Mouse (Mus musculus) embryonic facial prominence, embryonic 11.5 days (tissue): Measurements from ENCODE around the gene Pkhd1. TPM values are rescaled to one million over a fixed set of nuclear protein-coding genes. Genes with fewer than 3 reads are reported as not detected.
"Not testable (repeated sequence)": the region's sequence is repeated elsewhere in the genome, so short reads cannot be mapped to it uniquely, and the experiment has no call there.

Experiments used
- ATAC-seq: fragments of 200-750 bp; cut with Nextera tagmentation; replicated peaks from 2 replicates; pipeline ENCODE4 v1.8.0; 2017; ENCODE audit warnings: low read depth; ENCODE audit not compliant: insufficient number of reproducible peaks, low FRiP score, low TSS enrichment
- DNase-seq: peaks from one replicate; pipeline ENCODE4 v3.0.0-alpha.2; 2015; ENCODE audit warnings: low spot score
- H3K27ac ChIP-seq: fragments of 300-500 bp; sonication (generic); replicated peaks from 2 replicates; pipeline ENCODE4 v1.5.1; 2014; ENCODE audit warnings: mild to moderate bottlenecking, low read depth, low read length, control low read depth
- H3K27me3 ChIP-seq: fragments of 300-500 bp; sonication (generic); 2 replicates; pipeline ENCODE4 v1.6.1; 2014; ENCODE audit warnings: mild to moderate bottlenecking, low read length, moderate library complexity, mixed read lengths; ENCODE audit not compliant: control insufficient read depth, insufficient read depth
- H3K36me3 ChIP-seq: fragments of 300-500 bp; sonication (generic); replicated peaks from 2 replicates; pipeline ENCODE4 v1.6.1; 2014; ENCODE audit warnings: low read depth, mild to moderate bottlenecking, low read length, moderate library complexity, mixed read lengths; ENCODE audit not compliant: control insufficient read depth, insufficient read depth
- H3K4me1 ChIP-seq: fragments of 300-500 bp; sonication (generic); 2 replicates; pipeline ENCODE4 v1.6.1; 2014; ENCODE audit warnings: low read length, mixed read lengths; ENCODE audit not compliant: control insufficient read depth, insufficient read depth
- H3K4me2 ChIP-seq: fragments of 300-500 bp; sonication (generic); 2 replicates; pipeline ENCODE4 v1.6.1; 2014; ENCODE audit warnings: low read depth, mild to moderate bottlenecking, control low read depth, low read length, moderate library complexity
- H3K4me3 ChIP-seq: fragments of 300-500 bp; sonication (generic); 2 replicates; pipeline ENCODE4 v1.5.1; 2014; ENCODE audit warnings: low read depth, low read length, control low read depth
- H3K9ac ChIP-seq: fragments of 300-500 bp; sonication (generic); replicated peaks from 2 replicates; pipeline ENCODE4 v1.6.1; 2014; ENCODE audit warnings: mild to moderate bottlenecking, control low read depth, low read length
- H3K9me3 ChIP-seq: fragments of 300-500 bp; sonication (generic); replicated peaks from 2 replicates; pipeline ENCODE4 v1.6.1; 2016; ENCODE audit warnings: mild to moderate bottlenecking, low read length, inconsistent platforms, mixed read lengths; ENCODE audit not compliant: control insufficient read depth
- WGBS: fragments of 180-500 bp; shearing (Covaris S2); extraction: QIAGEN DNeasy Blood & Tissue Kit; methylation state at CpG from one replicate; pipeline ENCODE4 v1.1.7; 2014; 5-methylcytosine and 5-hydroxymethylcytosine counted together
- polyA plus RNA-seq: library from polyadenylated mRNA; unstranded; fragments of >200 nt; fragmentation: Nextera tagmentation; extraction: Ambion mirVana; gene quantifications from 2 replicates; pipeline ENCODE4 v1.2.1, GENCODE M21; 2014

Gene Pkhd1
- polyA plus RNA-seq, 1 experiment from 2014 or later = not detected

DNA sequence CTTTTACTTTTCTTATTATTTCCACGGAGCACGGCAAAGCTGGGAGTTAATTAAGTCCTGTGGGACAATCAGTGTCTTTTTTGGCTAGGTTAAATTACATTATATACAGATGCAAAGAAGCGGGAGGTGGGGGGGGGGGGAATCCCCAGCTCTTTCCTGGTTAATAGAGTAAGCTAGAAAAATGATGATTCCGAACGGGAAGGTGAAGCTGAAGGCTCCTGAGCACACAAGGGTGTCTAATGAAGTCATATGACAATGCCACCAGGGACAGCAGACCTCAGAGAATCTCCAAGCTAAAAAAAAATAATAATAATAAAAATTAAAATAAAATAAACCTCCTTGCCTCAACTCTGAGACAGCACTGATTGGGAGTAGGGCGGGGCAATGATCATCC is 139.6 kb downstream of the Pkhd1 start:
- Histone ChIP-seq H3K36me3 (no peaks in the 10 kb centered on the region), H3K4me3 (peak overlapping the region; percentile 37), H3K9ac (peak overlapping the region; percentile 10), H3K9me3 (no peaks in the 10 kb centered on the region), H3K27me3 (no peaks in the 10 kb centered on the region), H3K4me2 (peak overlapping the region; percentile 48), H3K4me1 (no peaks in the 10 kb centered on the region), H3K27ac (no peak overlapping the region)
- DNase-seq (no peak), ATAC-seq (no peak)
- 29% methylated on average over 6 of the region's 6 CpGs for WGBS

DNA sequence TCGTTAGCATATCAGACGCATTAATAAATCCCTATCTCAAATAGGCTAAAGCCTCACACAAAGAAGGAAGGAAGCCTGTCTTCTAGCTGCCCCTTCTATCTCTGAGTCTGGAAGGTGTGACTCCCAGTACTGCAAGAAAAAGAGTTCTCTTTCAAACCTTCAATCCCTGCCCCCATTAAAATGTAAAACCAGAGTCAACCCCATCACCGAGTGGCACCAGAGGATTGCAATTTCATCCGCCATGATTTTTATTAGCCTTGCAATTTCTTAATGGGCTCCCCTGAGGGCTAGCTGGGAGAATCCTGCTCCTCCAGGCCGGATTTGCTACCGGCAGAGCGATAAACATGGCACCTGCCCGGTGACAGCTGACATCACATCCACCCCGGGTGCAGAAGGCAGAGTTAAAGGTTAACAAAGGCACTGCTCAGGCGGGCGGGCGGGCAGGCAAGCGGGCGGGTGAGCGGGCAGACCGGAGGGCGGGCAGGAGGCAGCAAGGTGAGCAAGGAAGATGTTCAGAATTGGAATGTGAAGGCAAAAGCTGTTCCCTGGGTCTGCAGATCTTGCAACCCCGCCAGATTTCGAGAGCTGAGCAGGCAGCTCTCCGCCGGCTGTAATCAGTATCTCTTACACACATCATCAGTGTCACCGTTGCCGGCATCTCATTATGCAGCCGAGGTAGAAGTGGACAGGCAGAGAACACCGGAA is 140.2 kb downstream of the Pkhd1 start:
- H3K27ac ChIP-seq = no peak overlapping the region
- 5% methylated on average over 25 of the region's 25 CpGs for WGBS
- peak; percentile 52; the same call in 1 of the 2 replicates for ATAC-seq

DNA sequence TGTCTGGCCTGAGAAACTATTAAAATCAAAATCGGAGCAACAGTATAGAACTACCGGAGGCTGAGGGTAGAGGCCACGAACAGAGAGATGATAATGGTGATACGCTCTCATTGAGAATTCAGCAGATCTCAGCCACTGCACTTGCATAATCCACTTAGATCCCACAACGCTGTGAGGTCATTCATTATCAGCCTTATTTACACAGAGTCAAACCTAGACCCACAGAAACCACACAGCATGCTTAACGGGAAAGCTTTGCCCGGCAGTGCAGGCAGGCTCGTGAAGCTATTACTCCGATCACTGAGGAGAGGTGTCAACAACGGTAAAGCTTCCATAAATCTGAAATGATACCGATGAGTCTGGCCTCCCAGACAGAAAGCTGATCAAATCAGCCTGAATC is 147.1 kb downstream of the Pkhd1 start:
- no peaks in the 10 kb centered on the region for H3K27me3 ChIP-seq
- H3K9me3 ChIP-seq = no peaks in the 10 kb centered on the region
- H3K4me3 ChIP-seq = no peak overlapping the region
- H3K9ac ChIP-seq = no peak overlapping the region
- H3K4me1 ChIP-seq = no peaks in the 10 kb centered on the region
- no peak overlapping the region for H3K27ac ChIP-seq
- ATAC-seq (no peak), DNase-seq (no peak)
- WGBS = 84% methylated on average over 11 of the region's 11 CpGs
- H3K36me3 ChIP-seq = no peaks in the 10 kb centered on the region
- H3K4me2 ChIP-seq = no peak overlapping the region

More for the DNA sequence above, 140.2 kb downstream of the Pkhd1 start:
- Histone ChIP-seq H3K9me3 (no peaks in the 10 kb centered on the region), H3K36me3 (no peaks in the 10 kb centered on the region), H3K9ac (peak overlapping the region; percentile 10), H3K4me1 (no peaks in the 10 kb centered on the region), H3K4me3 (peak overlapping the region; percentile 37), H3K4me2 (peak overlapping the region; percentile 48), H3K27me3 (no peaks in the 10 kb centered on the region)
- DNase-seq = peak; percentile 43

DNA sequence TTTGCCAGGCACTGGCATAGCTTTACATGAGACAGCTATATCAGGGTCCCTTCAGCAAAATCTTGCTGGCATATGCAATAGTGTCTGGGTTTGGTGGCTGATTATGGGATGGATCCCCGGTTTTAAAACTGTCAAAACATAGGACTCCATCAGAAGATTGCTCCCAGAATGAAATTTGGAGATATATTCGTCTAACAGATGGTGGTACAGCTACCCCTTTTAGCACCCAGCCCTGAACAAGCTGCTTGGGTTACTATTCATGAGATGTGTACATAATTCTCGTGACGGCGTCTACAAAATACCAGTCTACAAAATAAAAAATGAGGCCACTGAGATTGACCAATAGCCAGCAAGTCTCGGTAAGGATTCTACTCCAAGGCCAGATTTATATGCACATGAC is 147.5 kb downstream of the Pkhd1 start:
- 80% methylated on average over 6 of the region's 6 CpGs for WGBS
- no peak for DNase-seq

DNA sequence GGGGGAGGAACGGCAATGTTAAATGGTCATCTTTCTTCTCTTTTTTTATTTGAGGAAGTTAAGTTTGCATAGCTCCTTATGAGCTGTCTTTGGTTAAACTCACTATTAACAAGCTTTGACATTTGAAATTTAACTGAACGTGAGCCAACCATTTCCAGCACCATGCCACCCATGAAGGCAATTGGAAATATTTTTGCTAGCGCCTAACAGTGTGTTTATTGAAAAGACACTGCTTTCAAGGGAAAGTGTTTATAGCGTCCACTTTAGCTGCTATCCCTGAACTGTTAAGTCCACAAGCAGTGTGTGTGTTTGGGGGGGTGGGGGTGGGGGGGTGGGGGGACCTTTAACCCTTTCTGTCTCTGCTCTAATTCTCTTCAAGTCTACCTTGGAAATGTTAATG is 151.4 kb downstream of the Pkhd1 start:
- DNase-seq (peak; percentile 59), ATAC-seq (peak; percentile 62; the same call in 1 of the 2 replicates)
- Histone ChIP-seq H3K27ac (no peak overlapping the region), H3K27me3 (no peaks in the 10 kb centered on the region), H3K4me1 (no peaks in the 10 kb centered on the region), H3K4me3 (no peak overlapping the region), H3K4me2 (no peak overlapping the region), H3K36me3 (no peaks in the 10 kb centered on the region), H3K9ac (no peak overlapping the region), H3K9me3 (no peaks in the 10 kb centered on the region)
- WGBS = 45% methylated on average over 4 of the region's 4 CpGs

More for the DNA sequence above, 147.5 kb downstream of the Pkhd1 start:
- Histone ChIP-seq H3K4me2 (no peak overlapping the region), H3K36me3 (no peaks in the 10 kb centered on the region), H3K27ac (no peak overlapping the region), H3K4me3 (no peak overlapping the region), H3K9ac (no peak overlapping the region), H3K27me3 (no peaks in the 10 kb centered on the region), H3K4me1 (no peaks in the 10 kb centered on the region), H3K9me3 (no peaks in the 10 kb centered on the region)
- ATAC-seq = no peak

DNA sequence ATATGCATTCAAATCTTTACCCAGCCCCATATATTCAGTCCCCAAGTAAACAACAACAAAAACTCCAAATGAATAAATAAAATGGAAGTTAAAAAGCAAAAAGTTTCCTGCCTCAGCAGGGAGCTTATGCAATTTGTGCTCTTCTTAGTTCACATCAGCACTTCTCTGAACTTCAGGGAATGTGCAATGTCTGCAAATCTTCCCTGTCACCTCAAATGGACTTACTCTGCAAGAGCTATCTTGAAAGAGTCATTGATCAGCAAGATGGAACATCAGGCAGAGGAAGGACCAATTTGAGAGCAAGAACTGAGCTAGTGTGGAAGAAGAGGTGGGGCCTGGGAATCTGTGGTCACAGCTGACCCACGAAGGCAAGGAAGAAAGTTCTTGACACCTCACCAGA is 163.2 kb downstream of the Pkhd1 start:
- no peak overlapping the region for H3K4me3 ChIP-seq
- H3K36me3 ChIP-seq = no peaks in the 10 kb centered on the region
- no peak overlapping the region for H3K27ac ChIP-seq
- H3K9ac ChIP-seq = no peak overlapping the region
- DNase-seq (no peak), ATAC-seq (no peak)
- no peaks in the 10 kb centered on the region for H3K27me3 ChIP-seq
- no peaks in the 10 kb centered on the region for H3K9me3 ChIP-seq
- H3K4me1 ChIP-seq = no peaks in the 10 kb centered on the region
- 71% methylated on average over 1 of the region's 1 CpGs for WGBS
- H3K4me2 ChIP-seq = no peak overlapping the region

DNA sequence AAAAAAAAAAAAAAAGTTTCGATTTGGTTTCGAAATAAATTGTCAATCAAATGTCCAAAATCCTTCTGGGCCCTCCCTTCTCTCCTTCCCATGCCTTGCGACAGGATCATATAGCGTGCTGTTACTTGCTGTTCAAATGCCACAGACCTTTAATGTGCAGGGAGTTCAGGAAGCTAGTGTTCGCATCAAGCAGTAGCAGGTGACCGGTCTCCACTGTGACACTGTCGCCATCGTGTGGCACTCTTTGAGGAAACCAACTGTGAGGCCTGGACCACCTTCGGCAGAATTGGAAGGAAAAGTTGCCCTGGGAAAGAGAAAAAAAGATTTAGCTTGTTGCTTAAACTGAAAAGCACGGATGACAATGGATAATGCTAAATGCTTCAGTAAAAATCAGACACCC is 167.8 kb downstream of the Pkhd1 start:
- Histone ChIP-seq H3K4me3 (no peak overlapping the region), H3K36me3 (no peaks in the 10 kb centered on the region), H3K27me3 (no peaks in the 10 kb centered on the region), H3K9ac (no peak overlapping the region), H3K9me3 (no peaks in the 10 kb centered on the region), H3K4me2 (no peak overlapping the region), H3K4me1 (no peaks in the 10 kb centered on the region), H3K27ac (no peak overlapping the region)
- peak; percentile 74 for DNase-seq
- 27% methylated on average over 10 of the region's 10 CpGs for WGBS
- peak; percentile 82 for ATAC-seq

DNA sequence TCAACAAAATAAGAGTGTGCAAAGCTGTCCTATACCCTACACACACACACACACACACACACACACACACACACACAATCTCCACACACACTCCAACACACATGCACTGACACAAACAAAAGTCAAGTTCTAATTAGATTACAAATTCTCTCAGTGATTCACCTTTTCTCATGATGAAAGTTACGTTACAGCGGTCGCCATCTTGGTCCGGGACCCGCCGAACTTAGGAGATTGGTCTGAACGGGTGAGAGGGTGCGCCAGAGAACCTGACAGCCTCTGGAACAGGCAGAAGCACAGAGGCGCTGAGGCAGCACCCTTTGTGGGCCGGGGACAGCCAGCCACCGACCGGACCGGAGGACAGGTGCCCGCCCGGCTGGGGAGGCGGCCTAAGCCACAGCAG is 185.8 kb downstream of the Pkhd1 start:
- ATAC-seq, H3K9me3 ChIP-seq, H3K4me3 ChIP-seq, H3K4me2 ChIP-seq, H3K4me1 ChIP-seq, H3K27ac ChIP-seq, H3K36me3 ChIP-seq, DNase-seq, H3K9ac ChIP-seq, H3K27me3 ChIP-seq: not testable (repeated sequence)
- WGBS = 91% methylated on average over 16 of the region's 16 CpGs
